Mouse (Mus musculus) spleen, postnatal 4 days (tissue): ENCODE measurements at regions not wholly inside any gene's neighbourhood (a gene's known extent, or its start where the extent isn't known, plus 50 kb on each side); places are given as distances from the start of the nearest gene placed in this dataset.

Experiments used
- DNase-seq, 2 experiments: peaks; one replicate each; pipeline ENCODE4 v3.0.0; 2022; ENCODE audit warnings: low spot score in 2 of 2

GRCm38 (mm10) chr2:166438207-166438606, 275.4 kb downstream of the Prex1 start:
- no peak for DNase-seq

- DNase-seq, result no peak
Observed at GRCm38 (mm10) chr2:166434554-166434953, 279.1 kb downstream of the Prex1 start.

- DNase-seq, result no peak
Observed at GRCm38 (mm10) chr2:166433655-166434333, 278.3 kb upstream of the Sulf2 start.

- no peak for DNase-seq
Observed at GRCm38 (mm10) chr2:166432948-166433654, 277.6 kb upstream of the Sulf2 start.

GRCm38 (mm10) chr2:166432531-166432930, 277.1 kb upstream of the Sulf2 start:
- DNase-seq, result no peak

- no peak for DNase-seq
Observed at GRCm38 (mm10) chr2:166429918-166430317, 274.5 kb upstream of the Sulf2 start.

GRCm38 (mm10) chr2:166429494-166429893, 274.0 kb upstream of the Sulf2 start:
- no peak for DNase-seq

GRCm38 (mm10) chr2:166427390-166427789, 271.9 kb upstream of the Sulf2 start:
- DNase-seq, result no peak

GRCm38 (mm10) chr2:166426960-166427359, 271.5 kb upstream of the Sulf2 start:
- DNase-seq, result no peak

GRCm38 (mm10) chr2:166426457-166426856, 271.0 kb upstream of the Sulf2 start:
- no peak for DNase-seq

- DNase-seq, result no peak
Observed at GRCm38 (mm10) chr2:166425141-166425540, 269.7 kb upstream of the Sulf2 start.

GRCm38 (mm10) chr2:166423132-166423660, 267.7 kb upstream of the Sulf2 start:
- DNase-seq, result no peak

GRCm38 (mm10) chr2:166420275-166420674, 264.8 kb upstream of the Sulf2 start:
- DNase-seq, result no peak

- DNase-seq, result no peak
Observed at GRCm38 (mm10) chr2:166419271-166419670, 263.8 kb upstream of the Sulf2 start.

GRCm38 (mm10) chr2:166418279-166418678, 262.8 kb upstream of the Sulf2 start:
- no peak for DNase-seq

- no peak for DNase-seq
Observed at GRCm38 (mm10) chr2:166417628-166418027, 262.2 kb upstream of the Sulf2 start.

GRCm38 (mm10) chr2:166415481-166415965, 260.1 kb upstream of the Sulf2 start:
- DNase-seq, result no peak

- DNase-seq, result no peak
Observed at GRCm38 (mm10) chr2:166414856-166415255, 259.4 kb upstream of the Sulf2 start.

GRCm38 (mm10) chr2:166412031-166412858, 256.8 kb upstream of the Sulf2 start:
- DNase-seq, result no peak

- DNase-seq, result no peak
Observed at GRCm38 (mm10) chr2:166409391-166409790, 253.9 kb upstream of the Sulf2 start.

GRCm38 (mm10) chr2:166408806-166409205, 253.3 kb upstream of the Sulf2 start:
- no peak for DNase-seq

- no peak for DNase-seq
Observed at GRCm38 (mm10) chr2:166408009-166408408, 252.5 kb upstream of the Sulf2 start.
